Mouse (Mus musculus) myocyte (in vitro differentiated cells): ENCODE measurements around the gene Islr. TPM values are rescaled to one million over a fixed set of nuclear protein-coding genes. Genes with fewer than 3 reads are reported as not detected.

Experiments
- H3K27me3 ChIP-seq: one replicate; pipeline ENCODE4 v1.6.1; 2011; ENCODE audit not compliant: control insufficient read depth, insufficient read depth, insufficient read length
- H3K36me3 ChIP-seq: one replicate; pipeline ENCODE4 v1.6.1; 2011; ENCODE audit not compliant: control insufficient read depth, insufficient read depth
- H3K4me2 ChIP-seq: one replicate; pipeline ENCODE4 v1.6.1; 2011; ENCODE audit warnings: low read depth, control low read depth
- H3K4me3 ChIP-seq: one replicate; pipeline ENCODE4 v1.5.1; 2011; ENCODE audit warnings: mild to moderate bottlenecking, control low read depth, moderate library complexity
- H3K79me2 ChIP-seq: one replicate; pipeline ENCODE4 v1.6.1; 2011; ENCODE audit not compliant: control insufficient read depth, insufficient read depth
- H3ac ChIP-seq: one replicate; pipeline ENCODE4 v1.6.1; 2011; ENCODE audit not compliant: control insufficient read depth, insufficient read length
- CEBPB ChIP-seq: IDR thresholded peaks from 2 replicates; pipeline ENCODE4 v1.6.1; 2011; ENCODE audit warnings: mild to moderate bottlenecking, moderate library complexity; ENCODE audit not compliant: poor library complexity, insufficient read depth, severe bottlenecking
- E2F4 ChIP-seq: IDR thresholded peaks from one replicate; pipeline ENCODE4 v1.6.1; 2011; ENCODE audit warnings: mild to moderate bottlenecking, control low read depth, moderate library complexity; ENCODE audit not compliant: insufficient read depth
- MAX ChIP-seq: IDR thresholded peaks from one replicate; pipeline ENCODE4 v1.6.1; 2011; ENCODE audit warnings: low read depth, mild to moderate bottlenecking, control low read depth
- MYOD1 ChIP-seq, 3 experiments: IDR thresholded peaks; one replicate each; pipeline ENCODE4 v1.6.1; 2011; ENCODE audit warnings: control low read depth in 2 of 3, low read depth in 2 of 3, mild to moderate bottlenecking in 2 of 3, moderate library complexity in 1 of 3; ENCODE audit not compliant: insufficient read length in 2 of 3, control insufficient read depth in 1 of 3
- MYOG ChIP-seq, 3 experiments: IDR thresholded peaks; one replicate each; pipeline ENCODE4 v1.6.1; 2011; ENCODE audit warnings: control low read depth in 2 of 3, low read depth in 2 of 3, mild to moderate bottlenecking in 2 of 3; ENCODE audit not compliant: insufficient read length in 2 of 3, control insufficient read depth in 1 of 3, insufficient read depth in 1 of 3
- POLR2A ChIP-seq: IDR thresholded peaks from one replicate; pipeline ENCODE4 v1.6.1; 2011; ENCODE audit warnings: low read depth, mild to moderate bottlenecking, control low read depth, moderate library complexity; ENCODE audit not compliant: insufficient read length
- POLR2AphosphoS2 ChIP-seq: IDR thresholded peaks from one replicate; pipeline ENCODE4 v1.6.1; 2011; ENCODE audit warnings: low read depth, control low read depth; ENCODE audit not compliant: insufficient read length
- REST ChIP-seq: IDR thresholded peaks from one replicate; pipeline ENCODE4 v1.6.1; 2011; ENCODE audit warnings: mild to moderate bottlenecking, control low read depth, moderate library complexity; ENCODE audit not compliant: insufficient read depth, insufficient read length
- SRF ChIP-seq: IDR thresholded peaks from one replicate; pipeline ENCODE4 v1.6.1; 2011; ENCODE audit warnings: low read depth; ENCODE audit not compliant: control insufficient read depth, insufficient read length
- TCF12 ChIP-seq: IDR thresholded peaks from one replicate; pipeline ENCODE4 v1.6.1; 2011; ENCODE audit warnings: mild to moderate bottlenecking, control low read depth; ENCODE audit not compliant: poor library complexity, insufficient read depth, severe bottlenecking
- TCF3 ChIP-seq: IDR thresholded peaks from one replicate; pipeline ENCODE4 v1.6.1; 2011; ENCODE audit warnings: low read depth, control low read depth; ENCODE audit not compliant: insufficient read length
- USF1 ChIP-seq: IDR thresholded peaks from one replicate; pipeline ENCODE4 v1.6.1; 2011; ENCODE audit warnings: low read depth, mild to moderate bottlenecking, control low read depth, moderate library complexity
- polyA plus RNA-seq: library from polyadenylated mRNA; unstranded; fragments of >200 nt; fragmentation: generic; extraction: Trizol; gene quantifications from one replicate; pipeline ENCODE4 v1.2.1, GENCODE M21; 2012; ENCODE audit warnings: missing spikeins

Islr gene
- polyA plus RNA-seq, 1 experiment = 30.3 TPM

DNA sequence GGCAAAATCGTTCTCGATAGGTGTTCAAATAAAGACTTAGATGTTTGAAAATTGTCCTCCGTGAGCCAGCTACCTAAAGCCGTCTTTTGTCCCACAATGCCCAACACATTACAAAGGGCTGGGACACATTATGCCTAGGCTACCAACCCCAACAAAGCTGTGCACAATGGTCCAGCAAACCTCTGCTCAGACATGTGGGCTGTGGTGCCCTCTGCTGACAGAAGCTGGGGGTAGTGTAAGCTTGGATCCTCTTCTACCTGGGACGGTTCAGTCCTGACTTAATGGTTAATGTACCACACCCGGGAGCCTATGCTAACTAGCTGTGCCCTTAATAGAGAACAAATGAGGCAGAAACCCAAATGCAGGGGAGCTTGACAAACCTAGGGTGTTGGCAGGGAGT lies 12.3 kb upstream of the Islr start:
- Histone ChIP-seq H3K36me3 (peaks cover 7% of the 10 kb centered on the region), H3K27me3 (no peaks in the 10 kb centered on the region), H3K4me3 (no peak overlapping the region), H3K4me2 (no peak overlapping the region), H3ac (no peak overlapping the region), H3K79me2 (no peaks in the 10 kb centered on the region)
- TF ChIP-seq POLR2AphosphoS2 = peak; percentile 72
- no peak for TF ChIP-seq REST

DNA sequence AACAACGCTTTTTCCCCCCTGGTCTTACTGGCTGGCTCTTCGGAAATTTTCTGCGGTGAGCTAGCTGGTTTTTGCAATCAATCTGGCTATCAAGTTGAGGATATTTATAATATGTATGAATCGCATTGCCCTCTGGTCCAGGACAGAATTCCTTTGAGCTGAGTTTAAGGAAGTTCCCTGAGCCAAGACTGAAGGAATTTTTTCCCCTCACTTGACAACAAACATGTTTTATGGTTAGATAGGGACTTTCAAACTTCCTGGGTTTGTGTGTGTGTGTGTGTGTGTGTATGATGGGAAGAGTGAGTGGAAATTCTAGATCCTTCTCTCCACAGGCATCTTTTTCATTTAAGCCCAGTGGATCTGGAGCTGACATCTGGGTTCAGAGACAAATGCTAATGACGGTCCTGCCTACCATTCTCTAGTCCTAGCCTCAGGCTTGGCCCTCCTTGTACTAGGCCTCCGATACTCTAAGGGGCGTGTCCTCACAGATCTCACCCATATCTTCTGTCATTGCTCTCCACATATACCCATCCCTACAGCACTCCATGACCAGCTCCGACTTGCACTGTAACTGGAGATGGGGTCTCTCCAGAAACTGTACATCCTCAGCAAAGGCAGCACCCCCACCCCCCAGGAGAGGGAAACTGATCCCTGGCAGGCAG lies 10.5 kb upstream of the Islr start:
- Histone ChIP-seq H3K4me3 (no peak overlapping the region), H3K27me3 (no peaks in the 10 kb centered on the region), H3K79me2 (no peaks in the 10 kb centered on the region), H3ac (no peak overlapping the region), H3K36me3 (no peaks in the 10 kb centered on the region), H3K4me2 (peak overlapping the region; percentile 31)
- TF ChIP-seq POLR2AphosphoS2 (no peak), SRF (no peak), CEBPB (peak; percentile 61; the same call in 1 of the 2 replicates), MYOD1 (IDR thresholded peaks at IDR 0.05; ENCODE audit: control insufficient read depth in 1 of 3, insufficient read length in 2 of 3, low read depth in 2 of 3) (no peak)

DNA sequence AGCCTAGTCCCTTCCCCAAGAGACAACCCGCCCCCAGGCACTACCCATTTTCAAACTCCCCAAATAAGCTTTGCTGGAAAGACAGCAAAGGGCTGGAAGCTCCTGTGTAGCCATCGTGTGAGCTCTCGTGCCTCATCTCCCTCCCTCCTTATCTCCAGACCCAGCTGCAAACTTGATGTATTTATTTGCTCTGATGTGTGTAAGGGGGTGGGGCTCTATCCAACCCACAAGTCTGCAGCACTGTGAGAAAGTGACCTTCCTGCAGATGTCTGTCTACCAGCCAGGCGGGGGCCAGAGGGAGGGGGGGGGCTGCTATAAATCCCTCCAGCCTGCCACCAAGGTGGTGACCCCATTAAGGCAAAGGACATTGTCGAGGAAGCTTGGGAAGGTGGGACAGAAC lies 9.8 kb upstream of the Islr start:
- no peak for TF ChIP-seq MAX
- TF ChIP-seq TCF3 = no peak
- no peak for TF ChIP-seq SRF
- TF ChIP-seq REST = no peak
- no peak for TF ChIP-seq MYOD1 (IDR thresholded peaks at IDR 0.05; ENCODE audit: control insufficient read depth in 1 of 3, insufficient read length in 2 of 3, low read depth in 2 of 3)
- TF ChIP-seq POLR2A = no peak
- TF ChIP-seq POLR2AphosphoS2 = no peak
- TF ChIP-seq MYOG (IDR thresholded peaks at IDR 0.05; ENCODE audit: control insufficient read depth in 1 of 3, insufficient read depth in 1 of 3, insufficient read length in 2 of 3, low read depth in 2 of 3) = no peak
- no peak for TF ChIP-seq TCF12
- TF ChIP-seq CEBPB = no peak
- no peak for TF ChIP-seq E2F4
- no peak for TF ChIP-seq USF1
- Histone ChIP-seq H3K79me2 (no peaks in the 10 kb centered on the region), H3K4me2 (peak overlapping the region; percentile 31), H3K4me3 (no peak overlapping the region), H3ac (no peak overlapping the region), H3K36me3 (no peaks in the 10 kb centered on the region), H3K27me3 (no peaks in the 10 kb centered on the region)

DNA sequence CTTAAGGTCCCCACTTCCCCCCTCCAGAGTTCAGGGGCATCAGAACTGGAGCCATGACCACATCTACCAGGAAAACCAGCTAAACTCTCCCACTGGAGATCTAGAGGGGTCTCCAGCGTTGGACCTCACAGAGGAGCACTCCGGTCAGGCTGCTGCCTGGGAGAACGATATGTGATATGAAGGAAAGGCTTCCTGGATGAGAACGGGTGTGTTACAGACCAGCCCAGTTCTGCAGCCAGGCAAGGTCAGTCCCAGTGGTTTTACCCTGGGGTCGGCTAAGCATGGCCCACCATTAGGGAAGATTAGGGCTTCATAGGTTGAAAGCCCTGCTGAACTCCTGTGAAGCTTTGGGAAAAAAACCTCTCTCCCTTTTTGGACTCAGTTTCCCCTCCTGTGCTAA lies 9.3 kb upstream of the Islr start:
- H3K79me2 ChIP-seq = no peaks in the 10 kb centered on the region
- H3K4me3 ChIP-seq = no peak overlapping the region
- H3K27me3 ChIP-seq = no peaks in the 10 kb centered on the region
- TF ChIP-seq TCF3 (no peak), MYOG (IDR thresholded peaks at IDR 0.05; ENCODE audit: control insufficient read depth in 1 of 3, insufficient read depth in 1 of 3, insufficient read length in 2 of 3, low read depth in 2 of 3) (no peak), REST (no peak), E2F4 (no peak), CEBPB (no peak), MYOD1 (IDR thresholded peaks at IDR 0.05; ENCODE audit: control insufficient read depth in 1 of 3, insufficient read length in 2 of 3, low read depth in 2 of 3) (no peak), USF1 (no peak), POLR2AphosphoS2 (no peak), POLR2A (no peak), TCF12 (no peak), MAX (no peak), SRF (no peak)
- peak overlapping the region; percentile 12 for H3K4me2 ChIP-seq
- H3ac ChIP-seq = no peak overlapping the region
- H3K36me3 ChIP-seq = no peaks in the 10 kb centered on the region

DNA sequence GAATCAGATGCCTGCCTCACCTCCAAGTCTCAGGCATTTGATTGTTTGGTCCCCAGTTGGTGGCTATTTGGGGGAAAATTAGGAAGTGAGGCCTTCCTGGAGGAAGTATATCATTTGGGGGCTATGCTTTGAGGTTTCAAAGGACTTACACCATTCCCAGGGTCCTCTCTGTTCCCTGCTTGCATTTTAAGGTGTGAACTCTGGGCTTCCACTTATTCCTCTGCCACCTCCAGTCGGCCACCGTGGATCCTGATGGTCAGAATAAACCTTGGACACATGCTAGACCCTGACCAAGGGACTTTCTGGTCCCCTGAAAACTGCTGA lies 6.2 kb upstream of the Islr start:
- Histone ChIP-seq H3K27me3 (no peaks in the 10 kb centered on the region), H3ac (no peak overlapping the region), H3K79me2 (no peaks in the 10 kb centered on the region), H3K4me2 (no peak overlapping the region), H3K36me3 (no peaks in the 10 kb centered on the region), H3K4me3 (no peak overlapping the region)
- no peak for TF ChIP-seq REST
- TF ChIP-seq E2F4 = no peak
- TF ChIP-seq CEBPB = no peak
- TF ChIP-seq MYOG (IDR thresholded peaks at IDR 0.05; ENCODE audit: control insufficient read depth in 1 of 3, insufficient read depth in 1 of 3, insufficient read length in 2 of 3, low read depth in 2 of 3) = no peak
- no peak for TF ChIP-seq SRF
- TF ChIP-seq TCF12 = no peak
- no peak for TF ChIP-seq MAX
- no peak for TF ChIP-seq POLR2AphosphoS2
- no peak for TF ChIP-seq USF1
- no peak for TF ChIP-seq TCF3
- TF ChIP-seq MYOD1 (IDR thresholded peaks at IDR 0.05; ENCODE audit: control insufficient read depth in 1 of 3, insufficient read length in 2 of 3, low read depth in 2 of 3) = no peak
- TF ChIP-seq POLR2A = no peak
